Mouse (Mus musculus): ENCODE data around the gene Chn1.

DNA sequence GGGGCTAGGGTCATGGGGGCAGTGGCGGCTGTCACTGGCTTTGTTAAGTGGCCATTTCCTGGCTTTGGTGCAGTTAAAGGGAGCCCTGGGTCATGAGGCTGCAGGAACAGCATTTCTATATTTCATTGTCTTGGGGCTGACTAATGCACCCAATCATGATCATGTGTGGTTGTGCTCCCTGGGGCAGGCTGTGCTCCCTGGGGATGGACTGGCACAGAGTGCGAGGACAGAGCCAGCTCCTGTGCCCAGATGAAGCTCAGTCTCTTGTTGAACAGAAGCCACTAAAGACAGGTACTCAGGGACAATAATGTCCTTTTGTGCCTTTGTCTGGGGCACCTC lies 182.1 kb downstream of the Chn1 start:
- TF ChIP-seq CTCF (IDR thresholded peaks at IDR 0.05; ENCODE audit: borderline replicate concordance, extremely low read depth, insufficient read depth, insufficient read length) (no peak), POLR2A (IDR thresholded peaks at IDR 0.05; ENCODE audit: borderline replicate concordance, extremely low read depth, insufficient read depth, insufficient read length, poor library complexity, severe bottlenecking) (no peak)
